Mouse (Mus musculus) urinary bladder, adult 2 months (tissue): ENCODE results near the gene Smim27. TPM values are rescaled to one million over a fixed set of nuclear protein-coding genes. Genes with fewer than 3 reads are reported as not detected.
A peak's percentile ranks its signal among the peaks of the same experiment; 100 is the strongest.
"Not testable (repeated sequence)": the region's sequence is repeated elsewhere in the genome, so short reads cannot be mapped to it uniquely, and the experiment has no call there.

Experiments
- DNase-seq: peaks from one replicate; pipeline ENCODE4 v3.0.0; 2022; ENCODE audit warnings: low spot score
- polyA plus RNA-seq: library from polyadenylated mRNA; depleted of rRNA; stranded (reverse); fragments of >200 nt; gene quantifications from 2 replicates; pipeline ENCODE4 v1.2.3, GENCODE M21; 2012

The Smim27 gene
- polyA plus RNA-seq, 1 experiment = 19.4 TPM

DNA sequence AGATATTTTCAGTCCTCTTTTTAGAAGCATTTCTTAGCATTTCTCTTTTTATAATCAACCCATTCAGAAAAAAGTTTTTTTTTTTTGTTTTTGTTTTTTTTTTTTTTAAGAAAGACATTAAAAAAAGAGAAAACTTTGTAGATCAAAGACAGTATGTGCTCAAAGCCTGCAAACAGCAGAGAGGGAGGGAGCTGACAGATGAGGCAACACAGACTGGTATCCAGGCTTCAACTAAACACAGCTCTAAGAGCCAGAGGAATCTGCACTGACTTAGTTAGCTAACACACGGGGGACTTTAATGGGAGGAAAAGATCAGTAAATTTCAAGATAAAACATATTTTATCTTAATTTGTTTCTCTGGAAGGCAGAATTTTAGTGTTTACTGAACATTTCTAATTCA lies 5.1 kb upstream of the Smim27 start:
- DNase-seq = no peak

DNA sequence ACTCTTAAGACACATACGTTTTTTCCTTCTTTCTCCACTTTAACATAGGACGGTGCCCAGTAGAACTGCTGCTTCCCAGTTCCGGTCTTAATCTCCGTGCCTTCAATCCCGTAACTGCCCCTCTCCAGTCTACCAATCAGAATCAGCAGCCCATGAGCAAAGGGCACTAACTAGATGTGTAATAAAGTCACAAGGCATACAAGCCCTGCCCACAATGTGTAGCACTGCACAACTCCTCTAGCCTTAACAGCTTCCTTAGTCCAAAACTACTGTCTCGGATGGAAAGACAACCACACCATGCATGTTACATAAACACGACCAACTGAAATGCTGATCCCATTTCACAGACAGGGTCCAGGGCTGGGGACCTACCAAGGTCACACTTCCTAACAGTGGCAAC lies 1.7 kb upstream of the Smim27 start:
- DNase-seq = no peak

DNA sequence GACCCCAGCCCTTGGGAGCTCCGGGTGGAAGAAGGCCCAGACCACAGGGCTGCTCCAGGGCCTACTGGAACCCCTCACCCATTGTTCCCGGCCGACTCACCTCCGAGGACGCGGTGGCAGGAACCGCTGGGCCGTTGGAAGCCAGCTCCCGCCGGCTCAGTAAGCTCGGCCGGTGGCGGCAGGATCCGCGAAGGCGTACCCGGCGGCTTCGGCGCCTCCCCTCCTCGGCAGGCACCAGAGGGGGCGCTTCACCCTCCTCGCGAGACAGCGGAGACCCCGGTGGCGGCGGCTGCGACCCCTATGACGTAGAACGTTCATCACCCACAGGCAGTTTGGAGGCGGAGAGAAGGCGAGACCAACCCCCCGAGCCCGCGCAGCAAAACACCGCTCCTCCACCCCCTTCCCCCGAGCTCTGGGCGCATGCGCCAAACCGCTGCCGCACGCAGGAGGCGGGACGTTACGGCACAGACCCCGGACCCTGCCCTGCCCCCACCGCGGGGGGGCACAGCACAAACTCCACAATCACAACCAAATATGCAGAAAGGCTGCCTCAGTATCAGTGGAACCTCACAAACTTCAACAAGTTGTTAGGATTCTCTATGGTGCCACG lies 1.1 kb upstream of the Smim27 start:
- peak; percentile 90 for DNase-seq

DNA sequence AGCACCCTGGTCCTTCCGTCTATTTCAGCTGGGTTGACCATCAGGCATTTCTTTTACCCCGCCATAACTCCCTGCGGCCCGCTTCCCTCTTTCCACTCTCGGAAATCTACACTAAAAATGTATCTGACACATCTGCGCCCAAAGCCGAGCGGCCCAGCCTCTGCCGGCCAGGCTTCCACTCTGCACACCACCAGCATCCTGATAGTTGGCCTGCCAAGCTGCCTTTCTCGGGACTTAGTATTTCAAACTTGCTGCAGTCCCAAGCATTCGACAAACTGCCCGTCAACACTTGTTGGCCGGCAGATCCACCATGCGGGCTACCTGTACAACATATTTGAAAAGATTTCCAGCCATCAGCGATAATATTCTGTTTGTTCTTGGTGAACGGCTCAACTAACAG lies 544 bp upstream of the Smim27 start:
- no peak for DNase-seq

DNA sequence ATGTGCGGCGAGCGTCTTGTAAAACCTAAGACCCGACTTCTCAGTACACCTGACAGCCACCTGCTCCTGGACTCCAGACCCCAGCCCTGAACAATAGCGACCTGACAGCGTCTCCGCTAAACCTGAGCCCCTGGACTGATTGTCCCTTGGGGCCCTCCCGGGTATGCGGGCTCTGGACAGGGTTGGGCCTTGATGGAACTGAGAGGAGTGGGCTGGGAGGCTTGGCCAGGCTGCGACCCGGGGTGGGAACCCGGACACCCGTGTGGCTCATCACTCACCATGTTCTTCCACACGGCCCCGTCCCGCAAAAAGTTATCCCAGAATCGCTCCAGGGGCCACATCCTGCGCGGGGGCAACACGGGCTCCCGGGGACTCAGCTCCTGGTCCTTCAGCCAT lies 9.5 kb downstream of the Smim27 start:
- DNase-seq = no peak

DNA sequence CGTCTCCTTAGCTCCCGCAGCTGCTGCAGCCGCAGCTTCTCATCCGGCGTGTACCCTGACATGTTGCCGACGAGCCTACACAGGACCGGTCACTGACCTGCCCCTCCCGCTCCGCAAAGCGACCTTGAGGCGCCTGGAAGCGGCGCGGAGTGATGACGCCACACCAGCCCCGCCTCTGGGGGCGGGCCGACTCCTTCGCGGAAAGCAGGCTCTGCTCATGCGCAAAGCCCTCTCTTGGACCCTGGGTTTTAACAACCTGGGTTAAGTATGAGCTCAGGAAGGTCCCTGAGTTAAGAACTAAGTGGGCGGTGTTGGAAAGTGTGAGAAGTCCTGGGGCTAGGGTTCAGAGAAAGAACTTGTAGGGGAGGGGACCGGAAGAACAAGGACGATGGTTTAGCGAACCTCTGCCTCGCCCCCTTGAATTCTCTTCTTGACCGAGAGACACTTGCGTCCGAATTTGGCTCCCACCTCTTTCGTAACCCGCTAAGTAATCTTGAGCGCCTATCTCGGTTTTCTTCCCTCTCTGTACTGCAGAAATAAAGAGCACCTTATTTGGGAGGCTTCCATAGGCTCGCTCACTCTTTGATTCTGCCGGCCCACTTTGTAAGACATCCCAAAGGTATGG lies 10.0 kb downstream of the Smim27 start, which contains the start of gene Ndufb6:
Gene Ndufb6 (minus strand): TSS at position 146 of the 625 bp plus-strand sequence.
- DNase-seq = peak; percentile 96

DNA sequence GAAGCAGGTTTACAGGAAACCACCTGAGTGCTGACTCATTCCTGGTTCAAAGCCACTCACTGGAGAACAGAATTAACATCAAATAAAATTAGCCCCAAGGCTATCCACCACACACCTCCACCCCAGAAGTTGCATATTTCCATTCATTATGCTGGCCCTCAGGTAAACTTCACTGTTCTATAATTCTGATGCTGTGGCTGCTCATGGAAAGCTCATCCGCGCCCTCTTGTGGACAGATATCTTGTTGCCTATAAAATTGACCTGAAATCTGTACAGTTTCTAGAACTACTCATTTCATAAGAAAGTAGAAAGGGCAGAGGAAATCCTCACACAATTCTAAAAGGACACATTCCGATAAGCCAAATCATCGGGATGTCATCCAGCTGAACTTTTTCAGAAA lies 16.2 kb downstream of the Smim27 start:
- DNase-seq = no peak

DNA sequence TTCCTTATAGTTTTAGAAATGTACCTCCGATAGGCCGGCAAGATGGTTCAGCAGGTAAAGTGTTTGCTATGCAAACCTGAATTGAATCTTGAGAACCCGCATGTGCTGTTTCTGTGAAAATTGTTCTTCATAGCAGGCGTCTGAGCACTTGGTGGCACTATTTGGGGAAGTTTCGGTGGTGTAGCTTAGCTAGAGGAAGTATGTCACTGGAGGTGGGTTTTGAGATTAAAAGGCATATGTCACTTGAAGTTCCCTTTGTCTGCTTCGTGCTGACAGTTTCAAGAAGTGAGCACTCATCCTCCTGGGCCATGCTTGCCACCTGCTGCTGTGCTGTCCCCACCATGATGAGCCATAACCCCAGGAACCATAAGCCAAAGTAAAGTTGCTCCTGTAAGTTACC lies 18.0 kb downstream of the Smim27 start:
- no peak for DNase-seq

DNA sequence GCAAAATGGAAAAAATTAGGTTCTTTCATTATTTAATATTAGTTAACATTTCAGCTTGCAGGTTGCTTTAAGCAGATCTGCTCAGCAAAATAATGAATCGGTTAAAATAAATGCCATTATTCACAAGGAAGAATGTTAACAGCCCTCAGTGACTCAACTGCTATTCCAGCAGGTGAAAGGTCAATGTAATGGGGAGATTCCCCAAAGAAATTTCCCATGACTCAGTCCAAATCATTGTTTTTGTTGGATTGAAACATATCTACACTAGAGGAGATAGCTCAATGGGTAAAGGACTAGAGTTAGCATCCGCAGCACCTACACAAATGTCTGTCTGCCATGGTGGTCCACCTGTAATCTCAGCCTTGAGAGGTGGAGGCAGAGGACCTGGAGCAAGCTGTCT lies 19.7 kb downstream of the Smim27 start:
- DNase-seq = no peak

DNA sequence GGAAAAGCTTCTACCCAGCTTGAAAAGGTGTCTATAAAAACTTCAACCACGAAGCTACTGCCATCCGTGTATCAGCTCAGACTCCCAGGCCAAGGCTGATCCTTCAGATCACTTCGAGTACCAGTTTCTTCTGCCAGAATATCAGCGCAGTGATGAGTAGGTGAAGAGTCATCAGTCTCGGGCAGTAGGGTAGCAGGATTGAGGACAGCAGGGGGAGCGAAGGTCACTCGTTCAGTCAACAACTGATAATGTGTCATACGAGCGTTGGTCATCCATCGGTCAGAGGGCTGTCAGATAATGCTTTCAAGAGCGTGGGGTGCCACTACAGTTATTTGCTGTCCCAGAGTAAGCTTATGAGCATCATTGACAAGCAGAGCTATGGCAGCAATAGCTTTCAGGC lies 22.1 kb downstream of the Smim27 start:
- DNase-seq = not testable (repeated sequence)

DNA sequence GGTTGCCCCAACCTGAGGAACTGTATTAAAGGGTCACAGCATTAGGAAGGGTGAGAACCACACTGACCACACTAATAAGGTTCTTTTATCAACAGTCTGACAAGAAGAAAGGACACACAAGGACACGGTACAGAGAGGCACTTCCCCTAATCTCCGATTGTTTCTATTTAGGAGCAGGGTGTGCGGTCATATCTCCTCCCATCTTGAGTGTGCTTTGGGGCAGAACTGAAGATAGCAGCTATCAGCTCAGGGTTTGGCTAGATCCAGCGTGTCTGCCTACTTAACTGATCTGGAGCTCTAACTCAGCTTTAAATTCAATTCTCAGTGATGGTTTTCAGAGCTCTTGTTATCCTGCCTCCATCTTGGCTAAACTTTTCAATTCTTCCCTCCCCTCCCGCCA lies 29.8 kb downstream of the Smim27 start:
- DNase-seq = no peak

DNA sequence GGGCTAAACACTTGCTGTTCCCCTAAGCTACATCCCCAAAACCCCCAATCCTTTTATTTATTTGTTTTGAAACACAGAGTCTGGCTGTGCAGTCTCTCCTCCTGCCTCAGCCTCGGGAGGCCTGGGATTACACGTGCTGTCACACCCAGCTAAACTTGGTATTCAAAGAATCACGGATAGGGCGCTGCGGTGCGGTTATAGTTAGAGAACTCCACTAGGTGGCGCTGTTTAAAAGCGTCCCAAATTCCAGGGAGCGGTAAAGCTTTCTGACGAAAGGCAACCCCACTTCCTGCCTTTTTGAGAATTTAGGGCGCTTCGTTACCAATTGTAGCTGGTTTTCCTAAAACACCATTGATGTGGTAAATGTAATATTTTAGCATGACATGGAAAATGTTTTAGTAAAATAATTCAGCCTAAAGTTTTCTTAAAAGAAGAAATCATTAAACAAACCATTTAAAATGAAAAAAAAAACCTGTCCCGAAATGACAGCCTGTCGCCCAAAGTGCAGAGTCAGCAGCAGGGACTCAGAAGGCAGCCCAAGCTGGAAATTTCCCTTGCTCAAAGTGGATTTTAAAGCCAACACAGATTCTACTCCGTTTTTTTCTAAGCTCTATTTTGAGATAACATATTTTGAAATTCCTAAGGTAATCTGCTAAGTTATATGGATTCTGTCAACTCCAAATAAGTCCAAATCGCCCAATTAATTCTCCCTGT lies 31.9 kb downstream of the Smim27 start:
- peak; percentile 42 for DNase-seq

DNA sequence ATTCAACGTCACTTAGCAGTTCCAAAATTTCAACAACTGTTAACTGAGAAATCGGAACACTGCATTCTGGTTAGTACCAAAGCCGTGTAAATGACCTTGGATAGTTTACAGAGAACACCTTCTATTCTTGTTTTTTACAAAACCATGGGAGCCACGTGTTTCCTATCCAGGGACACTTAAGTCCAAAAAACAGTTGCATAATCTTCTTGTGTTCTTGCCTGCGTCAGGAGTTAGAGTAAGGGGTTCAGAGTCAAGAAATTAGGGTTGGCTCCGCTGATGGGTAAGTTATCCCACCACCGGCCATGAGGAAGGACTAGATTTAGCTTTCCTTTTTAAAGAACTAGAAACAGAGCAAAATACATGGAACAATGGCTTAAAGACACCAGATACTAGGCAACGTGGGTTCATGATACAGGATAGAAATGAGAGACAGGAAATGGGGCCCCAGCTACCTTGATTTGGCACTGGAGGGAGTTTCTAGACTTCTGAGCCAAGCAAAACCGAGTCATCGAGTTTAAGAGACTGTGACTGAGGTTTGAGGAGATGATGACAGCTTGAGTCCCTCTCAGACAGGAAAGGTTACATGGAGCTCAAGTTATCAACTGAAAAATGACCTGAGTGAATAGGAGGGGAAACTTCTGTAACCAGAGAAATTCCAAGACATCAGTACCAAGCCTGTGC lies 33.2 kb downstream of the Smim27 start:
- no peak for DNase-seq

DNA sequence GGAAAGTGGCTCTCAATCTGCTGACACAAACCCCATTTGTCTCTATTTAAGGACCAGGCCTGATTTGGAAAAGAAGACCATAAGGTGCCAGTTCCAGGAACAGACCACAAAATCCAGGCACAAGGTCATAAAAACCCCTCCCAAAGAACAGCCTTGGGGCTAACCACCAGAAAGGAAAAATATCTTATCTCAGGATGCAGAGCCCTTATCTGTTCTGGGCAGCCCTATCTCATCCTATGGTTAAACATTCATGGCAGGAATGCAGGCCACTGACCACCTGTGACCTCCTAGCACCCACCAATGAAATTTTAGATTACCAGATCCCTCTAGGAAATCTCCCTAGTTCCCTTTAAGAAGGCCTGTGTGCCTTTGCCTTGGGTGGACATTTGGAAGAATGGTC lies 40.3 kb downstream of the Smim27 start:
- DNase-seq = no peak

DNA sequence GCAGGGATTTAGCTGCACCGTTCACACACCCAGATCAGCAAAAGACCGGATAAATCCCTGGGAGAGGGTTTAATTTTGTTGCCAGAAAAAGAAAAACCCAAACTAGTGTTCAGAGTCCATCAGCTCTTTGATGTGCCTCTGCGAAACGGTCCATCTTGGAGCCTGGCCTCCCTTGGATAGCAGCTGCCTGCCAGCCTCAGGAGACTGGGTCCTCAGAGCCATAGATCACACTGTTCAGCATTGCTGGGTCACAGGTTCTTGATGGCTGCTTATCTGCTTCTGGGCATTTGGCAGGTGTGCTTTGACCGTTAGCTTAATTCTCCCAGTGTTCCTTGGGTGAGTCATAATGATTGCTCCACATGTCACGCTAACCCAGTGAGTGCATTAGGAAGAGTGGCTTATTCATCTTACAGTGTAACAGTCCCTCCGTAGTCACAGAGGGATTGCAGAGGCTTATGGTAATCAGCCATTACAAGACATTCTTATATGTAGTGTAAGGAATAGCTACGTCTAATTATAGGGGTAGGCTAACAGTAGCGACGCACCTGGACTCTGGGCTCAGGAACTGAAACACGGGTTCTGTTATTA lies 41.5 kb downstream of the Smim27 start:
- no peak for DNase-seq

DNA sequence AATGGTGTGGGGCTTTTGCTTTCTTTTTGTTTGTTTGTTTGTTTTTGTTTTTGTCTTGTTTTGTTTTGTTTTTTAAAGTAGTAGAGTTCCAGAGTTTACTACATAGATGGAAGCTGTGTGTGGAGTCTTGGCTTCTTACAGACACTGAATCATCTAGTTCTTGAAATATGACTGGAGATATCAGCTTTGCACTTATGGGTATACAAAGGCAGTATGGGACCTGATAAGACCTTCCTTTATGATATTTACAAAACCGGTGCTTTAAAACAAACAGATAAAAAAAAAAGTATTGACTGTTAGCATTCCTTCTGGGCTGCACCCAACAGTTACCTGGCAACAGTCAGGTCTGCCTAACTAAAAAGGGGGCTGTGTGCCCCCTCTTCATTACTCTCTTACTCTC lies 42.8 kb downstream of the Smim27 start:
- no peak for DNase-seq

DNA sequence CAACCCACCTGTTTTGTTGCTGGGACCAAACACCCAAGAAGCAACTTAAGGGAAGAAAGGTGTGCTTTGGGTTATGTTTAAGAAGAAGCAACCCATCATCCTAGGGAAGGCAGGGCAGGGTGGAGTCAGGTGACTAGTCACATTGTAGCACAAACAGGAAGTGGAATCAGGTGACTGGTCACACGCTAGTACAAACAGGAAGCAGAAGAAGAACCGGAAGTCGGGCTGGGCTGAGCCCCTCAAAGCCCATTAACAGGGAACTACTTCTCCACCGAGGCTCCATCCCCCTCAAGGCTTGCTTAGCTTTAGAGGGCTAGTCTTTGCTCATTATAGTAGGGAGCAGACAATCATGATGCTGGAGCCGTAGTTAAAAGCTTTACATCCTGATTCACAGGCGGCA lies 43.6 kb downstream of the Smim27 start:
- no peak for DNase-seq

DNA sequence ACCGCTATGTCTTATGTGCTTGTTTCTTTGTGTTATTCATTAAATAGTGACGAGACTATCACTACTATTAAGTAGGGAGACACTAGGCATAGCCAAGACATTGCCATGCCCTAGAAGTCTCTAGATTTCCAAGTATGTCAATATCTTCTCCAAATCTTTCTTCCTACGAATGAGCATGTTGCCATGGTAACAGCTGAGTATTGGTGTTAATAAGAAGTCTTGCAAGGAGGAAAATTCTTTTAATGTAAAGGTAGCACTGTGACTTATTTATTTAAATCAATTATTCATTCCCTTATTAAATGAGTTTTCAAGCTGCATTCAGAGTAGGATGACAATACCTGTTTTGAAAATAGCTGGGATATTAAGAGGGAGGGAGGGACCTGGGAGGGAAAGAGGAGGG lies 48.0 kb downstream of the Smim27 start:
- no peak for DNase-seq
